Mouse (Mus musculus) cerebellum, adult 18-20 months (tissue): ENCODE results near the gene Rbm47.
"Not testable (repeated sequence)": the region's sequence is repeated elsewhere in the genome, so short reads cannot be mapped to it uniquely, and the experiment has no call there.

Experiments
- DNase-seq, 2 experiments: peaks; one replicate each; pipeline ENCODE4 v3.0.0; 2021

Gene Rbm47

DNA sequence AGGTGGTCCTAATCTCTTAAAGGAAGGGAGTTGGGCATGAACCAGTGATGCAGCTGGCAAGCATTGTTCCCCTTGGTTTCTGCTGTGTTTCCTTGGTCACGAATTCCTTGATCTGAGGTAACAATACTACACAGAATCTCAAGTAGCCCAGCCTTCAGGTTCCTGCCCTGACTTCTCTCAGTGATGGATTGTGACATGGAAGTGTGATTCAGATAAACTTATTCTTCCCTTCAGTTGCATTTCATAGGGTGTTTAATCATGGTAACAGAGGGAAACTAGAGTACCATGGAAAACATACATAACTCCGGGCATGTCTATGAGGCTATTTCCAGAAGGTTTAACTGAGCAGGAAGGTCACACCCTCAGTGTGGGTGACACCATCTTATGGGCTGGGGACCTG, at the start of gene Rbm47:
Gene Rbm47, minus strand, starts transcription at position 101 of the 400 bp plus-strand sequence.
- no peak for DNase-seq

DNA sequence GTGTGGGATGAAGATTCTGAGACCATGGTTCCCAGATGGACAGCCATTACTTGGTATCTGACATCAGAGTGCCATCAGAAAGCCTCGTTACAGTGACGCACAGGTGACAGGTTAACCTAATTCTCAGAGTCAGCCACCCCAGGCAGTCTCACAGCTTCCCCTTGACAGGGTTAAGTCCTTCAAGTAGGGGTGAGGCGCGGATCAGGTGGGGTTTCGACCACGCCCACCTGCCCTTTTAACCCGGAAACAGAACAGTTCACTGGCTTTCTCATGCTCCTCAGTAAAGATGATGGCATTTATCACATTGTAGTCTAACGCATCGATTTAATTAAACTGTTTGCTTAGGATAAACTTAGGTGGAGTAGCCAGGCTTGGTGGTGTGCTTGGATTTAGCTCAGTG, 47.7 kb upstream of the Rbm47 start:
- no peak for DNase-seq

DNA sequence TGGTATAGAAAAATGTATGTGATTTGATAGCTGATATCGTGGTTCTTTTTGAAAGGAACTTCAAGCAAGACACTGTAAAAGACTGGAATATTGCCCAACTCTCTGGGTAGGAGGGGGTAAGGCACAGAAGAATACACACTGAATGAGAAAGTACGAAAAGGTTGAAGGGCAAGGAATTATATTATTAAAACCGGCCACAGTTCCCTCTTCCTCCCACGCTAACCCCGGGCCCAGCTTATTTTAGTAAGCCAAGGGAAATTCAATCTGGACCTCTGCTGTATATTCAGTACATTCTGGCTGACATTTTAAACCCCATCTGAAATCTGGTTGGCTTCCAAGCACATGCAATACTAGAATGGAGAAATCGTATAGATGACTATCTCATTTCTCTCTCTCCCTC, 46.8 kb upstream of the Rbm47 start:
- DNase-seq, result no peak

DNA sequence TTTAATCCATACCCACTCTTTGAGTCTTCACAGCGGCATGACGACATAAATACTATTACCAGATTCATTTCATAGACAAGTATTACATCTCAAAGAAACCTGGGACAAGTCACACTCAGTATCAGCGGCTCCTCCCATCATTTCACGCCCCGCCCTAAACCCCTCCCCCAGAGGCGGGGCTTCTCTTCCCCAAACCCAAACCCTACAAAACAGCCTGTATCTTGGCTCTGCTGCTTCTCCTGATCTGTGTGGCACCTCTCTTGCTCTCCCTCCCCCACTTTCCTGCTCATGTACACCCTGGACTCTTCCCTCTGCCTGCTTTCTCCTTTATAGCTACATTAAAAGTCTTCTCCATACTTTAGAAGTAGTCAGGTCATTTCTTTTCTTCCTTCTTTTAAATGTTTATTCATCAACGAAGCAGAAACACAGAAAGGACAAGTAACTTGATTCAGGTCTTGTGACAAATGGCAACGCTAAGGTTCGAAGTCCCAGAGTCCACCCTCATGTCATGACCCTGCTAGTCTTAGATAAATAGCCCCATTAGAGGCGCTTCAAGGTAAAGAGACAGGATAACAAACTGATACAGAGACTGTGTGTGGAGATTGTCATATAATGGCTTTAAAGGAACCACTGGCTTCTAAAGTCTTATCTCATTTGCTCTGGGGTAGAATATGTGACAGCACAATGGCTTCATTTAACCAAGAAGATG, 42.8 kb upstream of the Rbm47 start:
- no peak for DNase-seq

DNA sequence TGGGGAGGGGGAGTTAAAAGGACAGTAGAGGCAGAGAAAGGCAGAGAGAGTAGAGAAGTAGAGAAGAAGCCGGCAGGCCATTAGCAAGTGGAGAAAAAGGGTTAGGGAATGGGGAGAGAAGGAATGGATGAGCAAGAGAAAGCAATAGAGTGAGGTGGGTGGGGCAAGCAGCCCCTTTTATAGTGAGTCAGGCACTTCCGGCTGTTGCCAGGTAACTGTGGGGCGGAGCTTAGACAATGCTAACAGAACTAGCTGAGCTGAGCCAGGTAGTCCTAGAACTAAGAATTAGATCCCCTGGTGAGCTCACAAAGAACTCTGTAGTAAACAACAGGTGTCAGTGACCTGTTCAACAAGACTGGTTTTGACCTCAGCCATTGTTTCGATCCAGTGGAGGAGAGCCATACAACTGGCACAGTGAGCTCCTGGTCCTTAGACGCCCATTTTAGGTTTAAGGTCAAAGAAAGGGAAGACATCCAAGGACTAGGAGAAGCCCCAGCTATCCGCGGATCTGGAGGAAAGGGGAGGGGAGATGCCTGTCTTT, 41.5 kb upstream of the Rbm47 start:
- DNase-seq, result no peak

DNA sequence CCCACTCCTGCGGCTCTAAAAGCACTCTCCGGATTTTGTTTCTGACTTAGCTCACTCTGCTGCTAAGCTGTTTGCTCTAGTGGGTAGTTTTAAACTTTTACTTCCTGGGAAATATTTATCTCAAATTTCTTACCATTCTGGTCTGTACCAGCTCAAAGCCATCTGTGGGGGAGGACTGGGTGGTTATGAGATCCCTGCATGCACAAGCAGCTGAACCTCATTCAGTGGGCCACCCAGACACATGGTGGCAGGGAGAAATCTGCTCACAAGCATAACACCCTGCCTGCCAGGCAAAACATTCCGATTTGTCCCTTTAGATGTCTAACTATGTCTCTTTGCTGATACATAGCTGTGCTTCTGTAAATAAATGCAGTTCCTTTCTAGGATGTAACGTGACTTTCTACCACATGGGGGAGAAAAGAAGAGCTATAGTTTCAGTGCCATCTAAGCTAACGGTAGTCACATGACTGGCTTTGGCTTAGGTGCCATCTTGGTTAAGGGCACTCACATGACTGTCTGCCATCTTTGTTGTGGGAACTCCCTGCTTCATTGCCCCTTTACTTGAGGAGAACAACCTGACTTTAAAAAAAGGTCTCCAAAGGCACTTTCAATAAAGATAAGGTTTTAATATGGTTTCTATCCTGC, 36.7 kb upstream of the Rbm47 start:
- no peak for DNase-seq

DNA sequence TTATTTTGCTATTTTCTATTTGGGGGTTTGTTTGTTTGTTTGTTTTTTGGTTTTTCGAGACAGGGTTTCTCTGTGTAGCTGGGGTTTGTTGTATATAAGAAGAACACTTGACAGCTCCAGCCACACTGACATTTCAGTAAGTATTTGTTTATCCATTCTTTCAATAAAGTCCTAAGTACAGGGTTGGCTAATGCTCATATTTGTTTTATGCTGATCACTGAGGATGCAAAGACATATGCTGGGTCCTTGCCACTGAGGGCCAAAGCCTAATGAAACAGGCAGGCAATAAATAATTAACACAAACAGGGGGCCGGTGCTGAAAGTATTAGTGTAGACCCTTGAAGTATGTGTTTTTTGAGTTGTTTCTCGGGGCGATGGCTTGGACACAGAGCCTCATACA, 32.0 kb upstream of the Rbm47 start:
- DNase-seq, result no peak

DNA sequence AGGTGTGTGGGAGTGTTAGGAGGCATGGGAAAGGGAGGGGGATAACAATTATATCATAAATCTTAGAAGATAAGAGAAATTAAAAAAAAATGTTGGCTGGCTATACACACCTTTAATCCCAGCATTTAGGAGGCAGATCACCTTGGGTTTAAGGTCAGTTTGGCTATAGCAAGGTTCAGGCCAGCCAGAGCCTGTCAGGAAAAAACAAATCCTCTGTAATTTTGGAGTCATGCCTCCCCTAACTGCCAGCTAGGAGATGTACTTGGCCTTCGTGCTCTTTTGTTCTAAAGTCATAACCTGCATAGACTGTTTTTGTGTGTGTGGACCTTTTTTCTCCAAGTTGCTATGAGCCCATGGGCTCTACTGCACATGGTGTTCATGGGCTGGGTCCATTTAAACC, 30.5 kb upstream of the Rbm47 start:
- no peak for DNase-seq

DNA sequence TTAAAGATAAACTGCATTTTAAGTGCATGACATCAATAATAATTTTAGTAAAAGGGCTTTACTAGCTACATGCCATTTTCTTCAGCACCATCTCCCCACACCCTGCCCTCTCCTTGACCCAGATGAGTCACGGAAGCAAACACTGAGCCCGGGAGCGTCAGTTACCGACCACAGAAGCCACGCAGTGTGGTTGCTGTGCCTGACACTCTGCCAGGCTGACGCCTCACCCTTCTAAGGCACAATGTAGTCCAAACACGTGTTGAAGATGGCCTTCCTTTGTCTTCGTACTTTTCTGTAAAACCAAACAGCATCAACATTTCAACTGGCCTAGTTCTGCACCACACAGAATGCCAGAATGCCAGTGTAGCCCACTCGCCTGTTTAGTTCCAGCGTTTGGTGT, 27.1 kb upstream of the Rbm47 start:
- no peak for DNase-seq

DNA sequence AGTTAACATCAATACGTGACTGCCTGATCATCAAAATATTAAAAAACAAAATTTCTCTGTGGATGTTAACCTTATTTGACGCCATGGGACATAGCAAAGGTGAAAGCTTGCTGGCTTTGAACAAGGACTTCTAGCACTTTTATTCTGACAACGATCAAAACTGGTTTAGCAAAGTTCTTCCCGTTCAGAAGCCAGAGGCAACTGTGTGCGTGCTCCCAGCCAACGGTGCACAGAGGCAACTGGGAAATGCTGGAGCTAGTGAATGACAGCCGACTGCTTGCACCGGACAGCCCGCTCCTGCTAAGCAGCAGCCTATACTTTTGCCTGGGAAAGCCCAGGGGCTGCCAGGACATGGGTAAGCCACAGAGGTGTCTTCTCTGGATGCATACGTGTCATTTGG, 22.4 kb upstream of the Rbm47 start:
- no peak for DNase-seq

DNA sequence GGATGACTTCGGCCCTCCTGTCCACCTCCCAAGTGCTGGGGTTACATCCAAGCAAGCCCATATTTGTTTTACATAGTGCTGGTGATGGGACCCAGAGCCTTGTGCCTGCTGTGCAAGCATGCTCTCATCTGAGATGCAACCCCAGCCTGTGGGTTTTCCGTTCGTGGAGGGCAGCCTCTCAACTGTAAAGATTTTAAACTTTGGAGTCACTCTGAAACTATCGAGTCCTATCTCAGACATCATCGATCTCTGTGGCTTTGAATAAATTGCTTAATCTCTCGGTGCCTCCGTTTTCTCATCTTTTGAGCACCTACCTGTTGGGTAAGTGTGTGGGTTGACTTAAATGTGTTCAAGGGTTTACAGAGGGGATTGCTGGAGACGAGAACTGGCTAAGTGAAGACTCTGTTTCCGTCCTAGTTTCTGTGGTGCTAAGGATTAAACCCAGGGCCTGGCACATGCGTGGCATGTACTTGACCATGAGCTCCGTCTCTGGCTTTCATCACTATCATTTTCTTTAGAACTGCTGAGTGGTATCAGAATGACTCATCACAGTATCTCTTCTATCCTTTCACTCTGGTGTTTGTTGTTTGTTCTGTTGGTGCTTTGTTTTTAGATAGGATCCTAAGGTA, 20.4 kb upstream of the Rbm47 start:
- DNase-seq, result no peak

DNA sequence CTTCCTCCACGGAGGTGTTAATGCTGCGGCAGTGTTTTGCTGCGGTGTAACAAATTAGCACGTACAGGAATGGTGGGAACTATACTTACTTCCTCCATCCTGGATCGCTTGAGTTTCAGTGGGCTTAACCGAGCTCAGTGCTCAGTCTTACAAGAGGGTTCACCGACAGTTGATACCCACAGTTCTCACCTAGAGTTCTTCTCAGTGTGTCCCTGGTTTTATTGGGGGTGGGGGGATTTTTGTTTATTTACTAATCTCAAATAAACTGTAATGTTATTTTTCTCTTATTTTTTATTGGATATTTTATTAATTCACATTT, 18.2 kb upstream of the Rbm47 start:
- DNase-seq, result no peak

DNA sequence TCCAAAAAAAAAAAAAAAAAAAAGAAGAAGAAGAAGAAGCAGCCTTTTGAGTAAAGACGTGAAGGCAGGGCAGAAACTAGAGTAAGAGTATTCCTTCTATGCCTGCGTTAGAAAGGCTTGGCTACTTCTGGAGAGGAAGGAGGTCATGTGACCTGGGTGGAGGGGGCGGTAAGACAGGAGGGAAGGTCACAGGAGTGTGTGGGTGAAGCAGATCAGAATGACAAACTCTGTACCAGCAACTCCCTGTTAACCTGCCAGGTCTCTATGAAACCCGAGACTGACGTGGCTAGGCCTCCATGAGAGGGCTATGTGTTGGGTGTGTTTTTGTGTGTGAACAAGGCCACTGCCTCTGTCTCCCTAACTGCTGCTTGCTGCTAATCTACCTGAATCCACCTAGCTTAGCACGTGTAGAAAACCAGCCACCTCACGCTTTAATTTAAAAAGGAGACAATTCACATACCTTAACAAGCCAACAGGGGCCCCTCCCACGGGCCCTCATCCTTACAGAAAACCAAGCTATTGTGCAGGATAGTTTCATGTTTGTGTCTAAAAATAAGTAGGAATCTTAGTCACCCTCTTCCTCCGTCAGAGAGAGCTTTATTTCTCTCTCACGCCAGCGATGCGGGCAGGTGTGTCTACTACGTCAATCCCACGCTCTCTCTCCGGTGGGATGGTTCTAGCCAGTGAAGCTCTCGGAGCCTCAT, 17.7 kb upstream of the Rbm47 start:
- no peak for DNase-seq

DNA sequence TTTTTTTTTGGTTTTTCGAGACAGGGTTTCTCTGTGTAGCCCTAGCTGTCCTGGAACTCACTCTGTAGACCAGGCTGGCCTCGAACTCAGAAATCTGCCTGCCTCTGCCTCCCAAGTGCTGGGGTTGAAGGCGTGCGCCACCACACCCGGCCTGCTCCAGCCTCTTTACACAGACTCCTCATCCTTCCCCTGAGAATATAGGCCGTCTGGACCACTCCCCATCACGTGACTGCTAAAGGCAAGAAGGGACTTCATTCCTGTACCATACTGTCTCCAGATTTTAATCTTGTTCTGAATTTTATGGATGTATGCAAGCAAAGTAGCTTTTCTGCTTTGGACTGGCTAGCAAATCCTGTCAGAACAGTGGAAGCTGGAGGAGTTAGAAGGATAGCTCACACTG, 15.7 kb upstream of the Rbm47 start:
- not testable (repeated sequence) for DNase-seq

DNA sequence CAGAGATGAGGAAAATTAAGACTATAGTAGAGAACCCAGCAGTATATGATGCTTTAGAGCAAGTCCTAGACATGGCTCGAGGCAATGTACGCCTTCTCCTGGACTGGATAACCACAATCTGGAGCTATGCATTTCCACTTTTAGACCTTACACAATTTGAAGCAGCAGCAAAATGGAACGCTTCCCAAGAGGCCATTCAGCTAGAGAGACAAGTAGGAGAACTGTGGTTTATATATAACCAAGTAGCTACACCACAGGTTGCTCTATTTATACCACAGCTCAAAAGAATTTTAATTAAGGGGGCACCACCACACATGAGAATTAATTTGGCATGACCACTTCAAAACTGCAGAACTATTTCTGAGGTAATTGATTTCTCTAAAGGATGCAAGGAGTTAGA, 9.2 kb upstream of the Rbm47 start:
- DNase-seq, result no peak

DNA sequence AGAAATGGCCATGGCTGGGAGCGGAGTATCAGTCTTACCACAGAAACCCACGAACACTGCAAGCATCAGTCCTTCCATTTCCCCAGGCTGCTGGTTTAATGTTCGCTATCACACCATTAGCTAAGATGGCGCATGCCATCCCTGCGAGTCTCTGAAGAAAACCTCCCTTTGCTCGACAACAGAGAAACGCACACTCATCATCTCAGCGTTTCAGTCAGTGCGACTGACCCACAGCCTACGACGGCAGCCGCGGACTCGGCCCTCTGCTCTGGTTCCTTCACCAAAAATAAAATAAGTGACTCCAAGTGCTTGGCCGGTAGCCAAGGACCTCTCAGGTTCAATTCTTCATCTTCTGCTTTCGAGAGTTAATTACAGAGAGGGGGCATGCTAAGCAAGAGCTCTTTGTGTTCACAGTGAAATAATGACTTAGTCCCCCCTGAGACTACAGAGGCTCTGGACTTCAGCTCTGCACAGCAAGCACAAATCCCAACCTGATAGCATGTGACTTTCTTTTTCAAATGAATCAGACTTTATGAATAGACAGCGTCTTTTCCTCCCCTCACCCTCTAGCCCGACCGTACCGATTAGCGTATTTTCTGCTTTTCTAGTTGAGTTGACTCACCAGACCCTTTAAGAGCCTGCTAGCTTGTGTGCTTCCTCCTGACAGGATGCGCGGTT, 1.4 kb upstream of the Rbm47 start:
- DNase-seq, result no peak

DNA sequence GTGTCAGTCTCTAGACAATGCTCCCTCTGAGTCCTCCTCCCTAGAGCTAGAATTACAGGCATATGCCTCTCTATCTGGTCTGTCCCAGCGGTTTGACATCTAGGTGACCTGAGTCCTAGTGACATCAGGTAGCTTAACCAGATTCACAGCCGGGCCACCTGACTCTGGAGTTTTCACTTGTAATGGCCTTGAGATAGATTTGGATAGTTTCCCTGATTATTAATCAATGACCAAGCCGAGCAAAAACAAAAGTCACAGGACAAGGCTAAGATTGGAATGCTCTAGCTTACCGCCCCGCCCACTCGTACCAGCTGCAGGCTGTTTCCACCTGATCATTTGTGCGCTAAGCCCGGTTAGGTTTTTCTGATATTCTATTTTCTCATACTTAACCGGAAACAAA, 2.3 kb downstream of the Rbm47 start:
- DNase-seq, result no peak

DNA sequence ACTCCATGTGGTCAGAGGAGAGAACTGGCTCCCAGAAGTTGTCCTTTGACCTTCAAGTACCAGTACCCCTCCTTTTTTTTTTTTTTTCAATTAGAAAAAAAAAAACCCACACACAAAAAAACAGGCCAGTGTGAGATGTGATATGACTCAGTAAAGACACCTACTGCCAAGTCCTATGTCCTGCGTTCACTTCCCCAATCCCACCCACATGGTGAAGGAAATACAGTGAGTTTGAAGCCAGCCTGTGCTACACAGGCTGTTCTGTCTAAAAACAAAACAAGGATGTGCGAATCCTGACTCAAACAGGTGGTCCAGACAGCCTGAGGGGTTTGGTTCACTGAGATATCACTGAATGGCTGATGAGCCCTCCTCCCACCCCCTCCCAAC, 3.8 kb downstream of the Rbm47 start:
- DNase-seq, result no peak

DNA sequence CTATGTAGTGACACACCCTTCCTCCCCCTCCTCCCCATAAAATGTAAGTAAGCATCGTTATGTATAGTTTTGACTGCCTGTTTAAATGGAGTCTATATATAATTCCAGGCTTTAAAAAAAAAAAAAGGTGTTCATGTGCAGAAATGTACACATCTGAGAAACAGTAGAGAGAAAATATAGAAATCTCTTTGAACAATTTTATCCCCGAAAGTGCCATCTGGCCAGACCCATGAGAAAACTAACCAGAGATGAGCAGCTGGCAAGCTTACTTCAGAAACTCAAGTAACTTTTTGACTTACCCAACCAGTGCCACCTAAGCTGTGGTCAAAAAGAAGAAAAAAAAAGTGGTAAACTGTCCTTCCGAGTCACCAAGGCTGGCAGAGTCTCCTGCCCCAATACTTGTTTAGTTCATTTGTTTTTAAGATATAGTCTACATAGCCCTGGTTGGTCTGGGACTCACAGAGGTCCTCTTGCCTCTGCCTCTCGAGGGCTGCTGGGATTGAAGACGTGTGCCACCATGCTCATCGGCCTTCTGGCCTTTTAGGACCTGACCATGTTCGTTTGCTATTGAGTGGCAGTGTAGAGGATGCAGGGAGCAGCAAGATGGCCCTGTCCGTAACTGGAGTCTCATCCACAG, 4.3 kb downstream of the Rbm47 start:
- DNase-seq, result no peak

DNA sequence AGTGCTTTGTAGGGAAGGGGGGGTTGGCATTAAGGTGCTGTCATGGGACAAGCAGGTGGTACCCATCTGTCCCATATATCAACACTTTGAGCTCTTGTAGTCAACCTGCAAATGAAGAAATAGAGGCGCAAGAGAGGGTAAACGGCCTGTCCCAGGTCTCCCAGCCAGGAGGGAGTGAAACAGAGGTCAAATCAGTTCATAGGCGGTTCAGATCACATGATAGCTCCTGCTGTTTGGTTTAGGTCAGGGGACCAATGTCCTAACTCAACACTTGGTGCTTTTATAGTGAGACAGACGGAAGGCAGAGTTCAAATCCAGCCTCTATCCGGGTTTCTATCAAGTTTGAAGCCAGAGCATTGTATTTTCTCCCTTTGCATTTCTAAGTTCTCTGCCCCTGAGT, 6.0 kb downstream of the Rbm47 start:
- DNase-seq, result no peak

DNA sequence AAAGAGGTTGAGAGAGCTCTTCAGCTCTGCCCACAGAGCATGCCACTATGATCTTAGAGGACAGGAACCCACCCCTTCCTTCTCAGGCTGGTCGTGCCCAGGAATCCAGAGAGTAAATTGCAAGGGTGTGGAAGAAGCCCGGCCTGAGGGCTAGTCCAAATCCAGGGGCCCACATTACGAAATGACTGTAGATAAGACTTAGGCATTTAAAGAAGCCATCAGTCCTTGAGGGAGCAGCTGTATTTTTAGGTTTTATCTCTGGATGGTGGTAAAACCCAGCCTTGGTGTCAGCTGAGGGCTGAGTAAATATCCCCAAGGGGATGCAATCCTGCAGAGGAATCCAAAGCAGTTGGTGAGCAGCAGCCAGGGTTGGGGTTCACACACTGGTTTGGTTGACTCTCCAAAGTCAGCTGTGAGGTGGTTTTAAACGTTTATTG, 6.7 kb downstream of the Rbm47 start:
- DNase-seq, result no peak

DNA sequence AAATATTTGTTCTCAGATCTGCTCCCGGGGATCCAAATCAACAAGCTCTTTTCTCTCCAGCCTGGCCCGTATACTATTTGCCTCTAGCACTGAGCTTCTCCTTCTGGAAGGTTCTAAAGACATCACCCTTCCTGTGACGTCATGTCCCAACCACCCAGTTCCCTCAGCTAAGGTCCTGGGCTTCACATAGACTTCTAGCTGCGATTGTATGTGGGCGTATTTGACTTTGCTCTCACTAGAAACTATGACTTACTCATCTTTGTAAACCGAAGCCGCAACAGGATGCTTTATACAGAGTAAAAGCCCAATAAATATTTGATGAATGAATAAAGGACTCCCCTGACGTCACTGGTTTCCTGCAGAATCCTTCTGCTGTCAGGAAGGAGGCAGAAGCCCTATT, 7.2 kb downstream of the Rbm47 start:
- no peak for DNase-seq
